Mouse (Mus musculus) spleen, postnatal 14 days (tissue): ENCODE data around the gene Wscd2.

Experiments
- DNase-seq, 2 experiments: peaks; one replicate each; pipeline ENCODE4 v3.0.0; 2021 to 2022; ENCODE audit warnings: low spot score in 2 of 2

Wscd2 gene

GRCm38 (mm10) chr5:113611131-113611530 is 121.0 kb downstream of the Wscd2 start:
- no peak for DNase-seq

GRCm38 (mm10) chr5:113611771-113612233 is 121.7 kb downstream of the Wscd2 start:
- DNase-seq = no peak

GRCm38 (mm10) chr5:113618716-113619115 is 128.6 kb downstream of the Wscd2 start:
- no peak for DNase-seq

DNA sequence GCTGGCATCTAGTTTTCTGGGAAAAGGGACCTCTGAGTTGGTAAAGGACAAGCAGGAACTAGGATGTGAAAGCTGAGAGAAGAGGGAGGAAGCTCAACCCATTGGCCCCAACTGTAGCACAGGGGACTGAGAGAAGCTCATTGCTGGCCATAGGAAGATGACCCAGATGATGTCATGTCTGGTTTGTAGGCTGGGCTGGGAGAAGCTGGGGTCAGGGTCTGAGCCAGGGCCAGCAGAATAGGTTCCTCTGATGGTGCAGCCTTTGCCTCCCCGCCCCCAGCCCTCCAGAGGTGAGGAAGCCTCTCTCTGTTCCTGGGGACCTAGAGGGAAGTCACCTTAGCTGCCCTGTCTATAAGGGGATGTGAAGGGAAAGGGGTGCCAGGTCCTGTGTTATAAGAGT is 129.0 kb downstream of the Wscd2 start:
- no peak for DNase-seq

GRCm38 (mm10) chr5:113620130-113620716 is 130.1 kb downstream of the Wscd2 start:
- DNase-seq = no peak

- no peak for DNase-seq
These were observed 130.9 kb downstream of the Wscd2 start for GRCm38 (mm10) chr5:113620999-113621398.

- DNase-seq = no peak
These were observed 132.9 kb downstream of the Wscd2 start for GRCm38 (mm10) chr5:113623052-113623451.

- DNase-seq = no peak
These were observed 134.9 kb downstream of the Wscd2 start for GRCm38 (mm10) chr5:113625068-113625467.

DNA sequence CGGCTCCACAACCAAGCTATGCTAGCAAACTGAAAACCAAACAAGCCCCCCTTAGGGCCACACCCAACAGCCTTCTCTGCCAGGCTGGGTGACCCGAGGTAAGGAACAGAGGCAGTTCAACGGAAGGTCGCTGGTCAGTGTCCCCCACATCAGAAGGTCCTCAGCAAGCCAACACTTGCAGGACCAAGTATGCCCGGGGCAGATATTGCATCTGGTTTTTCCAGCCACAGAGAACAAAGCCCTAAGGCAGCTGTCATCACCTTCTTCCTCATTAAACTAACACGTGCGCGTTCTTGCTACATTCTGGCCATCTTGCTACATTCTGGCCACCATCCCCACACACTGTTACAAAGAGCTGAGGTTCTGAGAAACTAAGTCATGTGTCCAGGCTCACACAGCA is 136.2 kb downstream of the Wscd2 start:
- DNase-seq = no peak

DNA sequence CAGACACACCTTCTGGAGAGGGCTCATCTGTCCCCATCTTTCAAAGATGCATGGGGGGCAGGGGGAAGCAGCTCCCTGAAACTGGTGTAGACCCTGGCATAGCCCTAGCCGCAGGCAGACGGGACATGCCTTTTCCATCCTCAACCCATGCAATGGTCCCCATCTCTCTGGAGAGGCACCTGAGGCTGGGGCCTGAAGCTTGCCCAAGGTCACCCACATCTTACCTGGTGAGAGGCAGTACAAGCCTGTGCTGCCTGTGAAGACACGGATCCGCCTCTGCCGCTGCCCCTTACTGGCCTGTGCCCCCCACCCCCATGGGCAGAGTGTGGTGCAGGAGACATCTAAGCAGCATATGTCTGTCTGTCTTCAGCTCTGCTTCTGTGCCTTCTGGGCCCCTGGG is 136.9 kb downstream of the Wscd2 start:
- no peak for DNase-seq

DNA sequence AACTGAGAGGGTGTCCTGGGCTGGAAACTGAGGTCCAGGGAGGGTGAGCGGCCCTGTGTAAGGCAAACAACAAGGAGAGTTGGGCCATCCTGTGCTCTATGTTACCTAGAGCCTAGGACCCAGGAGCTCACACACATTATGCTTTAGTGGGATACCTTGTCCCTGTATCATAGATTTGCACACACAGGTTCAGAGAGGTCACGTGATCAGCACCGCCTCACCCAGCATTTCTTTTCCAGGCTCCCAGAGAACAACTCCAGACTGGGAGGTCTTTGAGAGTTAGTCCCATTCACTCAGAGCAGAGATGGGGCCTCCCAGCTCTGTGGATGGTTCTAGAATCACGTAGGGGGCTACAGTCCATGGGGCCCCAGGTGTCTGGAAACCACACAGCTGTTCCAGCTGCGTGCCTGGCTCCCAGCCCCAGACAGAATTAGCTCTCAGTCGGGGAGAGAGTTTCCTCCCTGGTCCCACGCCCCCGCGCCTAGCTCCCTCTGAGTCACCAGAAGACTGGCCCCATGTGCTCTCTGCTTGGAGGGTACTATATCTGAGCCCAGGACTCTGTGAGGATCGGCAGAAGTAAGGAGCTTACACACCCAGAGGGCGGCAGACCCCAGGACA is 137.8 kb downstream of the Wscd2 start:
- DNase-seq = no peak

GRCm38 (mm10) chr5:113629248-113629647 is 139.1 kb downstream of the Wscd2 start:
- no peak for DNase-seq

GRCm38 (mm10) chr5:113630116-113630515 is 140.0 kb downstream of the Wscd2 start:
- no peak for DNase-seq

- DNase-seq = no peak
These were observed 143.0 kb downstream of the Wscd2 start for GRCm38 (mm10) chr5:113633037-113633714.

DNA sequence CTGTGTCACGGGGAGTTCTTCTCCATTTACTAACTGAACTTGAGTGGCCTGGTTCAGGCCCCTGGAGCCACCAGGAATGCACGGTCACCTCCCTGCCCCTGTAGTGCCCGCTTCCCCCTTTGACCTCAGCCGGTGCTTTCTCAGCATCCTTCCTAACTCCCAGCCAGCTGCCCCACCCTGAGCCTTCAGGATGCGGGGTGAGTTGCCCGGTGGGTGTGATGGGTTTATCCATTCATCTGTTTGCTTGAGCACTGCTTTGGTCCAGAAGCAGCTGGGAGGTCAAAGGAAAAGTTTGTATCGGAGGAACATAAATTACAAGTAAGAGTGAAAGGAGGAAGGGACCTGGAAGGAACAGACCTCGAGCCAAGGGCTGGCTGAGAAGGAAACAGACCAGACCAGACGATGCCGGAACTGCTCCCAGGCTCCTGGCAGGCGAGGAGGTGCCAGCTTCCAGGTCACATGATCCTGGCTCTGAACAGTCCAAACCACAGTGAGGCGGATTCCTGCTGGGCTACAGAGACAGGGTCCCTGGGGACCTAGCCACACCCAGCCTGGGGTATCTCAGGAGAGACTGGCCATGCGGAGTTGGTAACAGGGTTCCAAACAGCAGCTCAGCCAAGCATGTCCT is 144.0 kb downstream of the Wscd2 start:
- no peak for DNase-seq

DNA sequence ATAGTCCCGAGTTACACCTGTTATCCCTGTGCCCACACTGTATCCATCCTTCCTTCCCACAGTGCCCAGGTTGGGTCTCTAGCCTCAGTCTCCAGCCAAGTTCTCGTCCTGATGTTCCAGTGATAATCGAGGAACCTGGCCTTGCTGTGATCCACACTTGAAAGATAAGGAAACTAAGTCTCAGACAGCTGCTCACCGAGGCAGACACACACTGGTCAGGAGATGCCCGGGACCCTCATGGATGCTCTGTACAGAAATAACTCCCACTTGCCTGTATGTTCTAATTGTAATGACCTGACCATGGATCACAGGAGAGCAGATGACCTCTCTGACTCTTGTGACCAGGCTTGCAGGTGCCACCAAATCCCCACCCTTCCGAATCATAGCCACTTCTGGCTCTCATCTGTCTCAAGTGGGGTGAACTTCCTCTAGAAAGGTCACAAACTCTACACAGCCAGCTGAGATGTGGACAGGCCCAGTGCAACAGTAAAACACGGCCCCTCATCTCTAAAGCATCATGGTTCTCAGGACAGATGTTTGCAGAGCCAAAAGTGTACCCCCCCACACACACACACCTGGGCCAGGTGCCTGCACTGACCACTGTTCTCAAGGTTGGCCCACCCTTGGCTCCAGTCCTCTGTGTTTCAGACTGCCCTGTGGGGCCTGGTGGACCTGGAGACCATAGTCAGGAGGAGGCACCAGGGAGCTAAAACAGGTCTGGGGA is 144.9 kb downstream of the Wscd2 start:
- no peak for DNase-seq

DNA sequence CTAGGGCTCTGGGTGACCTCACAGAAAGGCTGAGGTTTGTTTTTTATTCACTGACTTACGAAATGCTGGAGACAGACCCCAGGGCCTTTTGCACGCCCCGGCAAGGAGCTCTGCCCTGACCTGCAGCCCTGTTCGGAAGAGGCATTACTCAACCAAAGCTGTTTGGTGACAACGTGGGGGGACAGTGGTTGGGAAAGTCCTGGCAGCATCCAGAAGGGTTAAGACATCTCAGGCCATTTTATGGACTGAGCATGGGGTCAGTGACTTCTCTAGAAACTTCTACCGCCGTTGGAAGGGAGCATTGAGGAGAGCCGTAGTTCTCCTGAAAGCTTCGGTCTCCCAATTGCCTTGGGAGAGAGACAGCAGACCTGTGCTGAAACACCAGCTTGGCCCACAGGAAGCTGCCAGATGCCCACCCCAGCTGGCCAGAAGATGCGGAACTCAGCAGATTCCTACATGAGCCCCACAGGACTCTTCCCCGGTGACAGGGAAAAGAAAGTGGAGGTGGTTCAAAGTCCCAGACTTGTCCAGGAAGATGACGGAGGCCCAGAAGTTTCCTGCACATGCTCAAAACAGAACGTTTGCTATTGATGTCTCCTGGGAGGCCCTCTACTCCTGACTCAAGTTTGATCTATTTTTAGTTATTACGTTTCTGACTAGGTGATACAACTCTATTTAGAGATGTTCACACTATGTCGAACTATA is 145.9 kb downstream of the Wscd2 start:
- DNase-seq = no peak

- DNase-seq = no peak
These were observed 147.5 kb downstream of the Wscd2 start for GRCm38 (mm10) chr5:113637631-113638030.

- DNase-seq = no peak
These were observed 147.9 kb downstream of the Wscd2 start for GRCm38 (mm10) chr5:113638055-113638454.

DNA sequence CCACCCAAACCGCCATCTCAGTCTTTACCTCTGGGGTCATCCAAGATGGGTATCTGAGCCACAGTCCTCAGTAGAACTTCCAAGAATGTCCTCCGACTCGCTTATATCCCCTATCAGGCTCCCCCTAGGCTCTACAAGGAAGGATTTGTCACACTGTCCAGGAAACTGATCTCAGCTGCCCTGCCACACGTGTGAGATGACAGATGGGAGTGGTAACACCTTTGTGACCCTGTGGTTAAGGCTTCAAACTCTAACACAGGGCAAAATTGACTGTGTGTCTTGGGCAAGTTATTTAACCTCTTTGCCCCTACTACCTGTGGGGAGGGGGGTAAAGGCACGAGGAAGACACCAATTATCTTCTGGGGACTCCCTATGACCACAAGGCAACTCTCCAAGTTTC is 149.0 kb downstream of the Wscd2 start:
- DNase-seq = no peak
